Mouse (Mus musculus): ENCODE measurements at regions not wholly inside any gene's neighbourhood (a gene's known extent, or its start where the extent isn't known, plus 50 kb on each side); places are given as distances from the start of the nearest gene placed in this dataset.

DNA sequence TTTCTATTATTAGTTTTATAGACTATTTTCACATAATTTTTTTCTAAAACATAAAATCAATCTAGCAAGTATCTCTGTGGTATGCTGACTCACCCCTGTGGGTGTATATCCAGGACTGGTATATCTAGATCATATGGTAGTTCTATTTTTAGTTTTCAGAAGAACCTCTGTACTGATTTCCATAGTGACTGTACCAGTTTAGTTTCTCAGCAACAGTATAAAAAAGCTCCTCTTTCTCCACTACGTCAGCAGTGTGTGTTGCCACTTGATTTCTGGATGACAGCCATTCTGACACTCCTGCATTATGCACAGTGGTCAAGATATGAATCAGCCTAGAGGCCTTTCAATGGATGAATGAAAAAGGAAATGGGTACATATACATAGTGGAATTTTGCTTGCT lies 2338.6 kb downstream of the A830018L16Rik start:
- no peaks in the 10 kb centered on the region for H3K4me1 ChIP-seq (ENCODE audit: insufficient read depth)
- no peak overlapping the region for H3K4me2 ChIP-seq (ENCODE audit: low read depth, low read length)
- TF ChIP-seq CTCF (IDR thresholded peaks at IDR 0.05; ENCODE audit: low read depth) = no peak
- no peak for TF ChIP-seq EP300 (IDR thresholded peaks at IDR 0.05; ENCODE audit: low read depth)
- no peak for ATAC-seq
- H3K9ac ChIP-seq (replicated peaks) = no peak overlapping the region
- no peak overlapping the region for H3K27ac ChIP-seq (ENCODE audit: low read depth)
- no peaks in the 10 kb centered on the region for H3K36me3 ChIP-seq (replicated peaks; ENCODE audit: insufficient read depth, low read length)
- H3K4me3 ChIP-seq (ENCODE audit: low read depth, low read length) = no peak overlapping the region
- H3K9me3 ChIP-seq (ENCODE audit: low read length) = no peaks in the 10 kb centered on the region
- 56% methylated on average over 1 of the region's 1 CpGs for WGBS (ENCODE audit: insufficient replicate concordance)
- H3K27me3 ChIP-seq (ENCODE audit: insufficient read depth, low read length) = no peaks in the 10 kb centered on the region
- no peak for DNase-seq

DNA sequence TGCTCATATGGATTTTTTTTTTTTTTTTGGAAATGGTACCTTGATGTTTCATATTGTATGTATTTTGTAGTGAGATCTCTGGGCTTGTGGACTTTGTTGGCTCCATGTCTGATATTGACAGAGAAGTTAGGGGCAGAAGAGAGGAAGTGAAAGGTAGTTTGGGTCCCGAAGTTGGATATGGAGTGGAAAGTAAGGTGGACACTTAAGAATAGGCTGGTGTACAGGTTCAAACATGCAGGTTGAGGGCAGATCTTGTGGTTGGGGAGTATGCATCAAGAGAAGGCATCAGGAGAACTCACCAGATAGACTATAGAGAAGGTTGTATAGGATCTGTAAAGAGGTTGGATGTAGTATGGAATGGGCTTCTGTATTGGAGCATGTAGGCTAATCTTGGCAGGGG lies 2337.5 kb downstream of the A830018L16Rik start:
- H3K4me2 ChIP-seq (ENCODE audit: low read depth, low read length) = no peak overlapping the region
- H3K36me3 ChIP-seq (replicated peaks; ENCODE audit: insufficient read depth, low read length) = no peaks in the 10 kb centered on the region
- 55% methylated on average over 1 of the region's 1 CpGs for whole genome bisulfite sequencing (ENCODE audit: insufficient replicate concordance)
- no peaks in the 10 kb centered on the region for H3K9me3 ChIP-seq (ENCODE audit: low read length)
- H3K4me1 ChIP-seq (ENCODE audit: insufficient read depth) = no peaks in the 10 kb centered on the region
- no peak overlapping the region for H3K9ac ChIP-seq (replicated peaks)
- ATAC-seq (no peak), DNase-seq (no peak)
- no peak overlapping the region for H3K4me3 ChIP-seq (ENCODE audit: low read depth, low read length)
- H3K27ac ChIP-seq (ENCODE audit: low read depth) = no peak overlapping the region
- TF ChIP-seq EP300 (IDR thresholded peaks at IDR 0.05; ENCODE audit: low read depth) (no peak), CTCF (IDR thresholded peaks at IDR 0.05; ENCODE audit: low read depth) (no peak)
- H3K27me3 ChIP-seq (ENCODE audit: insufficient read depth, low read length) = no peaks in the 10 kb centered on the region
